Mouse (Mus musculus) cerebellum, adult 2 months (tissue): ENCODE measurements around the gene Zfp292.

Source experiments
- CTCF ChIP-seq: fragments of 200-500 bp; IDR thresholded peaks from 2 replicates; pipeline ENCODE4 v1.5.1; 2011; ENCODE audit warnings: low read depth, mild to moderate bottlenecking, control low read depth, low read length, moderate library complexity, borderline replicate concordance; ENCODE audit not compliant: insufficient read depth
- POLR2A ChIP-seq: fragments of 200-500 bp; IDR thresholded peaks from 2 replicates; pipeline ENCODE4 v1.6.1; 2011; ENCODE audit warnings: low read length, control low read depth, borderline replicate concordance; ENCODE audit not compliant: insufficient read depth

- no peak for TF ChIP-seq CTCF
- TF ChIP-seq POLR2A = no peak
Observed at GRCm38 (mm10) chr4:34898497-34898896, 15.7 kb upstream of the Zfp292 start.
